Mouse (Mus musculus) R1 (cell line): ENCODE results near the gene 4921501E09Rik.
"Not testable (repeated sequence)": the region's sequence is repeated elsewhere in the genome, so short reads cannot be mapped to it uniquely, and the experiment has no call there.

ENCODE experiments used
- DNase-seq: peaks from one replicate; pipeline ENCODE4 v3.0.0-alpha.2; 2018; ENCODE audit warnings: low read depth, low spot score

4921501E09Rik gene

DNA sequence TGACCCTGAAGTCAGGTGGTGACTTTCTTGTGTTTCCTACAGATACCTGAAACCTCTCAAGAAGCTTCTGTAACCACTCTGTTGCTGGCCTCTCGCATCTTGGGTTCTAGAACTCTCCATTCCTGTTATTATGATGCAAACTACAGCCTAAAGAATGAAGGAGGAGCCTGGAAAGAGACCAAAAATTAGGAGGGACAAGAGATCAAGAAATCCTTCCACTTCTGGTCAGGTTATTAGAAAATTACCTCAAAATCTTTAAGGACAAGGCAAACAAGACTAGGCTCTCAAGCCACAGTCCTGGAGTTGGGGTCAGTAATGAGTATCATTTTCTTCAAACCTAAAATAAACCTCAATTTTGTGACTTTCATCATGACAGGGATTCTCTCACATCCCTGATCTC, at the start of gene 4921501E09Rik:
Gene 4921501E09Rik (minus strand): TSS at position 101 of the 400 bp plus-strand sequence.
- DNase-seq: no peak

DNA sequence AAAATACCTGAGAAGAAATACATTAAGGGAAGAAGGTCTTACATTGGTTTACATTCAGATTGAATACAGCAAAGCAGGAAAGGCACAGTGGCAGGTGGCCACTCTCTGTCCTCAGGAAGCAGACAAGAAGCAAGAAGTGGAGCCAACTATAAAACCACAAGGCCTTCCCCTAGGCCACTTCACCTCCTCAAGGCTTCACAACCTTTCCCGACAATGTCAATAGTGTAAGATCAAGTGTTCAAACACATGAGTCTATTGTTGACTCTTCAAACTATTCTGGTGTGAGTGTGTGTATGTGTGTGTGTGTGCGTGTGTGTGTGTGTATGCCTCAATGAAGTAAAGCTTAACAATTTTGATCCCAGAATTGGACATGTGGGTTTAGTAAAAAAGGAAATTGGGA, 29.5 kb upstream of the 4921501E09Rik start:
- DNase-seq: no peak

DNA sequence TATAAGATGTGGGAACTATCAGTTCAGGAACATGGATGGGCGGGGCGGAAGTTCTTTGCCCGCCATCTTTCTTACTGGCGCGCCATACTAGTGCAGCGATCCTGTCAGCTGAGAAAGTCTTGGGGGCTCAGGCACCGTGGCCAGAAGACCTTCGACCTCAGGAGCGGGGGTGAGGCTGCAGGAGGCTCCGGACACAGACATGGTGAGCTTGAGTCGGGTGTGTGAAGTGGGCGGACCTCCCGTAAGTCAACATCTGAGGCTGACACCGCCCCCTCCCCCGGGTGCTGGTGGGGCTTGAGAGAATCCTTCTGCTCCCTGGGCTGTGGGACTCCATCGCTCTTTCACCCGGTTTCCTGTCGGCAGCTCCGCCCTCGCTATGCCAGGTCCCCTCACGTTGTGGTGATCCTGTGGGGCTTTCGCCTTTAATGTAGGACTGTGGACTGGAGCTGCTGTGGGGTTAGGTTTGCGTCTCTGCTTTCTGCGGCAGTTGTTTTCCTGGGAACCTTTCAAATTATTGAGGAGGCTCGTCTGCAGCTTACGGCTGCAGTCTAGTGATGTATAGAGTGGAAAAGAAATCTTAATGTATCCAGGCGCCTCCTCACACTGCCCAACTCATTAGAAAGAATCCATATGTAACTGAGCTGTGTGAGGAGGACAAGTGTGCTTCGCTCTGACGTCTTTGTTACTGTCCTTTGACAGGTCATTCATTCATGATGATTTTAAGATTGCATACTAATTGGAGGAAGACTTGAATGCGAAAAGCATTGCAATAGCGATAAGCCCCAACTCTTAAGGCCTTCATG, 24.7 kb upstream of the 4921501E09Rik start:
- DNase-seq: peak; percentile 93

DNA sequence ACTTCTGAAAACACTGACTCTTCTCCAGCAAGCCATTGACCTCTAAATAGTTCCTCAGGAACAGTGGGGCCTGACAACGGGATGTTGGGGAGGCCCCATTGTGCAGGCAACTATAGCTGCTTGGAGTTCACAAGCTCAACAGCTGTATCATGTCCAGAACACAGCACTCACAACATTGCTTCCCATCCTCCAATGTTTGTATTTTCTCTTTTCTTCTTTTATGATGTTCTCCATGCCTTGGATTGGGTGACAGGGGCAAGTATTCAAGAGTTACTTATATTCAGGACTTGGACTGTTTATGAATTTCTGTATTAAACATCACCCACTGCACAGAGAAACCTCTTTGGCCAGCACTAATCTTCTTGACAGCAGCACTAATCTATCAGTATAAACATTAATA, 23.8 kb upstream of the 4921501E09Rik start:
- no peak for DNase-seq

DNA sequence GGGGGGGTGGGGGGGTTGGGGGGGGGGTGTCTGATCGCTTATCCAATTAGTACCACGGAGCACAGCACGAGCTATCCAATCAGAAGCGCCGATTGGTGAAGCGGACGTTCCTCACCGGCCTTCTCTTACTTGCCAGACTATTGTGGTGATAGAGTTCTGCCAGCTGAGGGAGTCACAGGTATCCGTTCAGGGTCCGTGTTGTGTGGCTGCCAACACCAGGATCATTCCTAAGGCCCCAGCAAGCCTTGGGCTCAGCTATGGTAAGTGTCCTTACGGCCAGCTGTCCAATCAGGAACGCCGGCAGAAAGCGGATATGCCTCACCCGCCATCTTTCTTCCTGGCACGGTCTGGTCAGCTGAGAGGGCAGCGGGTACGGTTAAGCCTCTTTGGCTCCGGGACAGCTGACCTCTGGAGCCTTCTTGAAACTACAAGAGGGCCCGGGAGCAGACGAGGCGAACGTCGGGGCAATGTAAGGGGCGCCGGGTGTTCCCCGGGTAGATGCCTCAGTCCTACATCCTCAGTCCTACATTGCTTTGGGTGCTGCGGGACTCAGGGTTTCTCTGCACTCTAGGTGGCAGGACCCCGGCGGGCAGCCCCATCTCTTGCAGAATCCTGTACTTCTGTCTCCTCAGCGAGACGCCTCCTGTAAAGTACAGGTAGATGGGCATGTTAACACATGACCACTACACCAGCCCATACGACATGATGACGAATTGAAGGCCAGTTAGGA, 21.5 kb upstream of the 4921501E09Rik start, which contains the start of gene Zfp563:
Gene Zfp563 (plus strand): TSS at position 91 of the 730 bp plus-strand sequence.
- peak; percentile 91 for DNase-seq

DNA sequence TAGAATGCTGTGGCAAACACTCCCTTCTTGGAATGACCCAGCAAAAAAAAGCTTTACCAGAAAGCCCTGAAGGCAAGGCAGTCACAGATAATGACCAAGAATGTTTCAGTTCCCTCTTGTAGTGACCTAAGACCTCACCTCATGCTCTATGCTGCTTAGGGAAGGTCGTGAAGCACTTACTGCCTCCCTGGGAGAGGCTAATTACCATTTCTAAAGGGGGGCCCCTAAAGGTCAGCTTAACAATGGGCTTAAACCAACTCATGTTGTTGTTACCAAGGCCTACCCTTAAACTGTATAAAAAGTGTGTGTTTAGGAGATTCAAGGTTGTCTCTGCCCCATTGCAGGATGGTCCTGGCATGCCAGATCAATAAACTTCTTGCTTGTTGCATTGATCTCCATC, 4.9 kb downstream of the 4921501E09Rik start:
- DNase-seq: peak; percentile 94

DNA sequence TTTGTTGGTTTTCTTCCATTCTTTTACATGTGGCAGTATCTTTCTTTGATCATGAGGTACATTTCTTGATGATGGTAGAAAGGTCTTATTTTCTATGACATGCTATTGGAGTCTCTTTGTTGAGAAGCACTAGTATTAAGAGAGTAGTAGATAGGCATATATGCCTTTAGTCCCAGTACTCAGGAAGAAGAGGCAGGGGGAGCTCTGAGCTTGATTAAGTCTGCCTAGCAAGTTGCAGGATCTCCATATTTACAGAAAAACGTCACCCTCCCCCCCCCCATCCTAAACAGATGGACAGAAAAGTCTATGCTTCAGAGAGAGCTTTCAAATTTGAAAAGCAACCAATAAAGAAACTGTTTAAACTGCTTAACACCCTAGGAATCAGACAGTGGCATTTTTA, 9.1 kb downstream of the 4921501E09Rik start:
- no peak for DNase-seq

DNA sequence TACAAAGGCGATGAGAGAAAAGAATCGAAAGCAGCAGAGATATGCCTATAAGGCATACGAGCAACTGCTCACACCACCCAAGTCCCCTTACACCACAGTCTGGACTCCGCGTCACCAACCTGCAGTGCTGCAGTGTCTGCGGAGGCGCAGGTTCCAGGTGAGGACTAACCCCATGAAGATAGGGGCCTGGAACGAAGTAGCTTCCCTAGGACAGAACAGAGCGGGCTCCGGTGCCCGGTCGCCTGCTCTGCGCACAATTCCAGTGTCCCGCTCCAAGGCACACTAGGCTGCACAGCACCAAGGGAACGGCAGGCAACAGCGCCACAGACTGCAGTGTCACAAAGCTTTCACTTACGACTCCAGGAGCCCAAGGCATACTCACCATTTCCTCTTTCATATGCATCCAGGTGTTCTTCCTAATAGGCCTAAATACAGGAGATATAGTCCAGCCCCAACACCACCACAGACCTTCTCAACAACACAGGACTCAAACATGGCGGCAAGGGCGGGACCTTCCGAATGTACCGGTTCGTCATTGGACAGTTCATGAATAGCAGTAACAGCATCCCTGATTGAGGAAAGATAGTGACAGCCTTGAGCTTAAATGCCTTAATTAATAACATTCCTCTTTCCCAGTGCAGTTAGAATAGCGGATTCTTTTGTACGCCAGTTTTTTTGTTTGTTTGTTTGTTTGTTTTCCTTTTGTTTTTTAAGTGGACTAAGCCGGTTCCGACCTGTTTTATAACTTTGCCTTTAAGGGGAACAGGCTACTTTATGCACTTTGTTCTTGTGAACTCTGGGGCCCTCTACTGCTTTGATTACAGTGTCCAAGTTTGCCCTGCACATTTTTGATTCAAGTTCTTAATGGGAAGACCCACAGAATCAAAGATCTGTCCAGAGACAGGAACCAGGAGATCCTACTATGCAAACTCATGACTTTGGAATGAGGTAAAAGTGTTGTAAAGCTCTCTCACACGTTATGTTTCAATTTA, 34.7 kb downstream of the 4921501E09Rik start, which contains the start of gene Zfp763:
Gene Zfp763 (minus strand): TSS at position 503 of the 992 bp plus-strand sequence.
- peak; percentile 97 for DNase-seq

DNA sequence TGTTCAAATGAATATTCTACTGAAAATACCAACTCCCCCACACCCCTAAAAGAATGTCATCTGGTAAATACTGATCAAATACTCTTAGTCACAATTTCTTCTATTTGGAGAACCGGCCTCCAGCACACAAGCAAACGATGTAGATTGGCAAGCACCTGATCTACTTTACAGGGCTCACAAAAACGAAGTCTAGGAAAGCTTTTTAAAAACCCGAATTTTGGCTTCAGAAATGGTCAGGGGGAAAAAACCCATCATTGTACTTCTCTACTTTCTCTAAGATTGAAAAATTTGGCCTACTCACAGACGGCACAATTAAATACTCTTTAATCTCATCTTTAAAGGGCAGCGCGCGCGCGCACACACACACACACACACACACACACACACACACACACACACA, 35.5 kb downstream of the 4921501E09Rik start:
- no peak for DNase-seq

DNA sequence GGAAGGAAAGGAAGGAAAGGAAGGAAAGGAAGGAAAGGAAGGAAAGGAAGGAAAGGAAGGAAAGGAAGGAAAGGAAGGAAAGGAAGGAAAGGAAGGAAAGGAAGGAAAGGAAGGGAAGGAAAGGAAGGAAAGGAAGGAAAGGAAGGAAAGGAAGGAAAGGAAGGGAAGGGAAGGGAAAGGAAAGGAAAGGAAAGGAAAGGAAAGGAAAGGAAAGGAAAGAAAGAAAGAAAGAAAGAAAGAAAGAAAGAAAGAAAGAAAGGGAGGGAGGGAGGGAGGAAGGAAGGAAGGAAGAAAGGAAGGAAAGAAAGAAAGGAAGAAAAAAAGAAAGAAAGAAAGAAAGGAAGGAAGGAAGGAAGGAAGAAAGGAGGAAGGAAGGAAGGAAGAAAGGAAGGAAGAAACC, 47.4 kb downstream of the 4921501E09Rik start:
- DNase-seq: not testable (repeated sequence)
